Mouse (Mus musculus): ENCODE measurements around the gene Shisal1. TPM values are rescaled to one million over a fixed set of nuclear protein-coding genes. Genes with fewer than 3 reads are reported as not detected.

Gene Shisal1
- not detected for total RNA-seq (2023)

GRCm38 (mm10) chr15:84446997-84447396 lies at the start of gene Shisal1:
TSS of gene Shisal1 (minus strand) at chr15:84447097.

Other genes with a start within 250 kb of the Shisal1 start
- gene Parvb, start 215.1 kb downstream of the Shisal1 start, total RNA-seq (2023), result 0.18 TPM
- gene Parvg, start 123.1 kb downstream of the Shisal1 start, total RNA-seq (2023), result 90.6 TPM
- gene Rtl6, start 110.7 kb upstream of the Shisal1 start, total RNA-seq (2023), result 6.7 TPM
- gene Prr5, start 222.5 kb upstream of the Shisal1 start, total RNA-seq (2023), result 4.8 TPM

All from CD8-positive naive resting alpha-beta T cell, adult 57 days (primary cell).